Mouse (Mus musculus) small intestine, adult 2 months (tissue): ENCODE measurements around the gene Pomgnt2.

ENCODE experiments used
- CTCF ChIP-seq: fragments of 200-500 bp; IDR thresholded peaks from 2 replicates; pipeline ENCODE4 v1.5.1; 2012; ENCODE audit warnings: low read depth, mild to moderate bottlenecking, control low read depth, inconsistent platforms, low read length, moderate library complexity, mixed read lengths; ENCODE audit not compliant: insufficient replicate concordance, insufficient read length; ENCODE audit errors: extremely low read depth
- POLR2A ChIP-seq: fragments of 200-500 bp; IDR thresholded peaks from 2 replicates; pipeline ENCODE4 v1.6.1; 2012; ENCODE audit warnings: low read depth, mild to moderate bottlenecking, control low read depth, inconsistent platforms, low read length, moderate library complexity

GRCm38 (mm10) chr9:121969841-121970381 lies 27.0 kb downstream of the Pomgnt2 start:
- TF ChIP-seq POLR2A (no peak), CTCF (no peak)
